Mouse (Mus musculus): ENCODE results near the gene Zbtb9.

Zbtb9 gene

GRCm38 (mm10) chr17:27004903-27005485 lies 32.0 kb downstream of the Zbtb9 start:
- in situ Hi-C loops (cut with MboI; ENCODE audit: unreplicated experiment in 2 of 2) = loop anchor here (5.0 to 25.0 kb wide), 5 partner anchors 73 to 530 kb away; partner anchors contain the start of genes Bnip1 (in 1 of the 2) and Phf1 (in 1 of the 2)

- in situ Hi-C loops (cut with MboI; ENCODE audit: unreplicated experiment in 2 of 2) = loop anchor here (10.0 to 25.0 kb wide), 4 partner anchors 111 to 531 kb away; partner anchors contain the start of gene Bnip1 (in 1 of the 2)
Measured at GRCm38 (mm10) chr17:27005644-27006043, 32.7 kb downstream of the Zbtb9 start.

- in situ Hi-C loops (cut with MboI; ENCODE audit: unreplicated experiment in 2 of 2) = loop anchor here (10.0 to 25.0 kb wide), 4 partner anchors 113 to 533 kb away; partner anchors contain the start of gene Bnip1 (in 1 of the 2)
Measured at GRCm38 (mm10) chr17:27008277-27008676, 35.3 kb downstream of the Zbtb9 start.

GRCm38 (mm10) chr17:27011167-27011566 lies 38.2 kb downstream of the Zbtb9 start:
- in situ Hi-C loops (cut with MboI; ENCODE audit: unreplicated experiment in 2 of 2) = loop anchor here in 1 of 2 experiments (25.0 kb wide), 1 partner anchor 224 kb away; the partner anchor contains the start of gene Bnip1

- in situ Hi-C loops (cut with MboI; ENCODE audit: unreplicated experiment in 2 of 2) = loop anchor here in 1 of 2 experiments (25.0 kb wide), 1 partner anchor 225 kb away; the partner anchor contains the start of gene Bnip1
Measured at GRCm38 (mm10) chr17:27011998-27012672, 39.2 kb downstream of the Zbtb9 start.

GRCm38 (mm10) chr17:27012909-27013308 lies 39.9 kb downstream of the Zbtb9 start:
- in situ Hi-C loops (cut with MboI; ENCODE audit: unreplicated experiment in 2 of 2) = loop anchor here in 1 of 2 experiments (25.0 kb wide), 1 partner anchor 226 kb away; the partner anchor contains the start of gene Bnip1

GRCm38 (mm10) chr17:27017564-27018499 lies 44.9 kb downstream of the Zbtb9 start:
- in situ Hi-C loops (cut with MboI; ENCODE audit: unreplicated experiment in 2 of 2) = loop anchor here in 1 of 2 experiments (25.0 kb wide), 1 partner anchor 231 kb away; the partner anchor contains the start of gene Bnip1

GRCm38 (mm10) chr17:27018555-27019196 lies 45.7 kb downstream of the Zbtb9 start:
- in situ Hi-C loops (cut with MboI; ENCODE audit: unreplicated experiment in 2 of 2) = loop anchor here in 1 of 2 experiments (25.0 kb wide), 1 partner anchor 231 kb away; the partner anchor contains the start of gene Bnip1

GRCm38 (mm10) chr17:27021076-27021475 lies 48.1 kb downstream of the Zbtb9 start:
- in situ Hi-C loops (cut with MboI; ENCODE audit: unreplicated experiment in 2 of 2) = loop anchor here in 1 of 2 experiments (25.0 kb wide), 1 partner anchor 234 kb away; the partner anchor contains the start of gene Bnip1

GRCm38 (mm10) chr17:27021736-27022135 lies 48.8 kb downstream of the Zbtb9 start:
- in situ Hi-C loops (cut with MboI; ENCODE audit: unreplicated experiment in 2 of 2) = loop anchor here in 1 of 2 experiments (25.0 kb wide), 1 partner anchor 234 kb away; the partner anchor contains the start of gene Bnip1

- in situ Hi-C loops (cut with MboI; ENCODE audit: unreplicated experiment in 2 of 2) = loop anchor here in 1 of 2 experiments (25.0 kb wide), 1 partner anchor 236 kb away; the partner anchor contains the start of gene Bnip1
Measured at GRCm38 (mm10) chr17:27023342-27023741, 50.4 kb downstream of the Zbtb9 start.

GRCm38 (mm10) chr17:27025326-27025902 lies 52.4 kb downstream of the Zbtb9 start:
- in situ Hi-C loops (cut with MboI; ENCODE audit: unreplicated experiment in 2 of 2) = loop anchor here in 1 of 2 experiments (25.0 kb wide), 1 partner anchor 1487 kb away; the partner anchor contains the start of gene Fkbp5

- in situ Hi-C loops (cut with MboI; ENCODE audit: unreplicated experiment in 2 of 2) = loop anchor here in 1 of 2 experiments (25.0 kb wide), 1 partner anchor 1486 kb away; the partner anchor contains the start of gene Fkbp5
Measured at GRCm38 (mm10) chr17:27025951-27026350, 53.0 kb downstream of the Zbtb9 start.

GRCm38 (mm10) chr17:27027460-27028283 lies 54.7 kb downstream of the Zbtb9 start:
- in situ Hi-C loops (cut with MboI; ENCODE audit: unreplicated experiment in 2 of 2) = loop anchor here in 1 of 2 experiments (25.0 kb wide), 1 partner anchor 1485 kb away; the partner anchor contains the start of gene Fkbp5

- in situ Hi-C loops (cut with MboI; ENCODE audit: unreplicated experiment in 2 of 2) = loop anchor here in 1 of 2 experiments (25.0 kb wide), 1 partner anchor 1484 kb away; the partner anchor contains the start of gene Fkbp5
Measured at GRCm38 (mm10) chr17:27028284-27028795, 55.4 kb downstream of the Zbtb9 start.

- in situ Hi-C loops (cut with MboI; ENCODE audit: unreplicated experiment in 2 of 2) = loop anchor here in 1 of 2 experiments (25.0 kb wide), 1 partner anchor 1483 kb away; the partner anchor contains the start of gene Fkbp5
Measured at GRCm38 (mm10) chr17:27028909-27029308, 55.9 kb downstream of the Zbtb9 start, which contains the start of gene Bak1. Bak1 (minus strand) TSS chr17:27029009.

- in situ Hi-C loops (cut with MboI; ENCODE audit: unreplicated experiment in 2 of 2) = loop anchor here in 1 of 2 experiments (25.0 kb wide), 1 partner anchor 1483 kb away; the partner anchor contains the start of gene Fkbp5
Measured at GRCm38 (mm10) chr17:27029431-27029830, 56.5 kb downstream of the Zbtb9 start.

Measured in v-Abl transformed pro-B cells (cell line).